ENCODE assay signal across 22 mouse cellular contexts in genomic region chr2:160327716-160328115, GRCm38 (mm10). TPM values are rescaled to one million over a fixed set of nuclear protein-coding genes. Genes with fewer than 3 reads are reported as not detected.
DNase-seq lines count a peak whose midpoint lies in the region; ATAC-seq and TF ChIP-seq lines count a peak whose summit lies in the region.
"Had no signal": no experiment of that assay in that cellular context is flagged by ENCODE, and none has a peak within 500 bp of the region (broad histone marks: within the 10 kb centered on the region; RNA-seq: fewer than 3 reads in every experiment).

No protein-coding gene starts in this region.

- DNase-seq in heart, adult 11 months = no peak
- DNase-seq in liver, postnatal 0 days = no peak
- peak; percentile 83 for DNase-seq in thymus, adult 2 months
- DNase-seq in thymus, postnatal 36 days = peak; percentile 73 to 85
- no peak for DNase-seq in hindbrain, embryonic 14.5 days (ENCODE audit: low spot score)
- no peak for DNase-seq in kidney, postnatal 36 days
- DNase-seq: cerebellum, adult 8-10 months; cerebellum, postnatal 36 days; midbrain, embryonic 14.5 days; retina, postnatal 1 day; right cerebral cortex, postnatal 25 days had no signal

- no peak for ATAC-seq in heart, embryonic 13.5 days (ENCODE audit: extremely low read depth, insufficient number of reproducible peaks, low FRiP score, low TSS enrichment)
- 0 out of 2 replicates have a peak, but pooled peaks have one; percentile 5 for ATAC-seq in liver, embryonic 12.5 days
- no peak for ATAC-seq in liver, postnatal 0 days
- ATAC-seq in hindbrain, embryonic 14.5 days (ENCODE audit: low FRiP score) = no peak
- ATAC-seq: forebrain, embryonic 13.5 days; hindbrain, embryonic 16.5 days had no signal

- peak; percentile 26; the same call in 1 of the 2 replicates for TF ChIP-seq POLR2A in thymus, adult 2 months (IDR thresholded peaks at IDR 0.05; ENCODE audit: control insufficient read depth, extremely low read depth, insufficient read depth, low read length, poor library complexity)

- peaks cover 33% of the 10 kb centered on the region for H3K4me1 ChIP-seq in heart, embryonic 13.5 days
- H3K4me1 ChIP-seq in liver, embryonic 12.5 days = peaks cover 16% of the 10 kb centered on the region
- H3K4me1 ChIP-seq in liver, postnatal 0 days (ENCODE audit: insufficient read depth) = peaks cover 11% of the 10 kb centered on the region; the same call in 1 of the 2 replicates
- peaks cover 38% of the 10 kb centered on the region for H3K4me1 ChIP-seq in thymus, adult 2 months (replicated peaks; ENCODE audit: control insufficient read depth, insufficient read depth, low read length)
- no peaks in the 10 kb centered on the region for H3K4me1 ChIP-seq in hindbrain, embryonic 14.5 days (replicated peaks; ENCODE audit: control insufficient read depth, insufficient read depth, low read length)
- H3K4me1 ChIP-seq: embryonic facial prominence, embryonic 13.5 days had no signal

- 55% methylated on average over 4 of the region's 4 CpGs for WGBS in heart, embryonic 13.5 days
- WGBS in liver, embryonic 12.5 days (ENCODE audit: insufficient replicate concordance) = 50% methylated on average over 4 of the region's 4 CpGs
- 71% methylated on average over 4 of the region's 4 CpGs for whole genome bisulfite sequencing in liver, postnatal 0 days (ENCODE audit: insufficient replicate concordance)
- 4% methylated on average over 4 of the region's 4 CpGs for WGBS in thymus, adult 2 months
- WGBS in hindbrain, embryonic 14.5 days = 91% methylated on average over 4 of the region's 4 CpGs

- peak overlapping the region; percentile 83 for H3K27ac ChIP-seq in heart, embryonic 13.5 days (replicated peaks)
- no peak overlapping the region for H3K27ac ChIP-seq in liver, embryonic 12.5 days
- H3K27ac ChIP-seq in liver, postnatal 0 days (ENCODE audit: low read depth) = no peak overlapping the region
- peak overlapping the region; percentile 95 for H3K27ac ChIP-seq in thymus, adult 2 months (ENCODE audit: control insufficient read depth, insufficient read depth, low read length)
- no peak overlapping the region for H3K27ac ChIP-seq in hindbrain, embryonic 14.5 days
- H3K27ac ChIP-seq: embryonic facial prominence, embryonic 13.5 days; forebrain, embryonic 13.5 days; intestine, embryonic 15.5 days; neural tube, embryonic 12.5 days had no signal

- no peaks in the 10 kb centered on the region for H3K9me3 ChIP-seq in heart, embryonic 13.5 days
- no peaks in the 10 kb centered on the region for H3K9me3 ChIP-seq in liver, embryonic 12.5 days (replicated peaks)
- no peaks in the 10 kb centered on the region for H3K9me3 ChIP-seq in liver, postnatal 0 days (ENCODE audit: low read length)
- no peaks in the 10 kb centered on the region for H3K9me3 ChIP-seq in hindbrain, embryonic 14.5 days (ENCODE audit: control insufficient read depth, low read length)
- H3K9me3 ChIP-seq: embryonic facial prominence, embryonic 13.5 days; forebrain, embryonic 13.5 days; intestine, embryonic 15.5 days; liver, embryonic 13.5 days; neural tube, embryonic 12.5 days had no signal

- no peak for TF ChIP-seq CTCF in liver, postnatal 0 days (IDR thresholded peaks at IDR 0.05; ENCODE audit: low read depth)
- TF ChIP-seq CTCF in thymus, adult 2 months (IDR thresholded peaks at IDR 0.05; ENCODE audit: borderline replicate concordance, control insufficient read depth, extremely low read depth, insufficient read depth, low read length, poor library complexity) = no peak

- TF ChIP-seq EP300 in liver, postnatal 0 days (IDR thresholded peaks at IDR 0.05; ENCODE audit: low read depth) = no peak

- H3K27me3 ChIP-seq in heart, embryonic 13.5 days (replicated peaks) = peaks cover 14% of the 10 kb centered on the region
- no peaks in the 10 kb centered on the region for H3K27me3 ChIP-seq in liver, embryonic 12.5 days (replicated peaks)
- H3K27me3 ChIP-seq in liver, postnatal 0 days (ENCODE audit: insufficient read depth, low read length) = no peaks in the 10 kb centered on the region
- H3K27me3 ChIP-seq in thymus, adult 2 months (ENCODE audit: control insufficient read depth, insufficient read depth, low read length) = no peaks in the 10 kb centered on the region
- no peaks in the 10 kb centered on the region for H3K27me3 ChIP-seq in hindbrain, embryonic 14.5 days (ENCODE audit: control insufficient read depth, insufficient read depth, low read length)
- H3K27me3 ChIP-seq: embryonic facial prominence, embryonic 13.5 days; forebrain, embryonic 13.5 days; intestine, embryonic 15.5 days; liver, embryonic 13.5 days; neural tube, embryonic 12.5 days had no signal

- peak overlapping the region; percentile 56 for H3K4me2 ChIP-seq in heart, embryonic 13.5 days
- H3K4me2 ChIP-seq in liver, embryonic 12.5 days = no peak overlapping the region
- no peak overlapping the region for H3K4me2 ChIP-seq in liver, postnatal 0 days (ENCODE audit: low read depth, low read length)
- H3K4me2 ChIP-seq in hindbrain, embryonic 14.5 days (replicated peaks) = no peak overlapping the region
- H3K4me2 ChIP-seq: embryonic facial prominence, embryonic 13.5 days; forebrain, embryonic 13.5 days; lung, embryonic 14.5 days; neural tube, embryonic 12.5 days had no signal

- H3K36me3 ChIP-seq in heart, embryonic 13.5 days = no peaks in the 10 kb centered on the region
- no peaks in the 10 kb centered on the region for H3K36me3 ChIP-seq in liver, embryonic 12.5 days
- H3K36me3 ChIP-seq in liver, postnatal 0 days (replicated peaks; ENCODE audit: insufficient read depth, low read length) = no peaks in the 10 kb centered on the region
- H3K36me3 ChIP-seq in thymus, adult 2 months (ENCODE audit: control insufficient read depth, insufficient read depth, low read length) = no peaks in the 10 kb centered on the region
- H3K36me3 ChIP-seq in hindbrain, embryonic 14.5 days (replicated peaks; ENCODE audit: control insufficient read depth, insufficient read depth) = no peaks in the 10 kb centered on the region
- H3K36me3 ChIP-seq: embryonic facial prominence, embryonic 13.5 days; intestine, embryonic 15.5 days; liver, embryonic 13.5 days; neural tube, embryonic 12.5 days had no signal

- no peak overlapping the region for H3K4me3 ChIP-seq in heart, embryonic 13.5 days
- H3K4me3 ChIP-seq in liver, embryonic 12.5 days = no peak overlapping the region
- no peak overlapping the region for H3K4me3 ChIP-seq in liver, postnatal 0 days (ENCODE audit: low read depth, low read length)
- H3K4me3 ChIP-seq in thymus, adult 2 months (ENCODE audit: control insufficient read depth, insufficient read depth, low read length) = no peak overlapping the region
- no peak overlapping the region for H3K4me3 ChIP-seq in hindbrain, embryonic 14.5 days (replicated peaks; ENCODE audit: low read length)
- H3K4me3 ChIP-seq: embryonic facial prominence, embryonic 13.5 days; forebrain, embryonic 13.5 days; intestine, embryonic 15.5 days; neural tube, embryonic 12.5 days had no signal

- no peak overlapping the region for H3K9ac ChIP-seq in heart, embryonic 13.5 days
- no peak overlapping the region for H3K9ac ChIP-seq in liver, embryonic 12.5 days
- H3K9ac ChIP-seq in liver, postnatal 0 days (replicated peaks) = no peak overlapping the region
- no peak overlapping the region for H3K9ac ChIP-seq in hindbrain, embryonic 14.5 days
- H3K9ac ChIP-seq: embryonic facial prominence, embryonic 13.5 days; forebrain, embryonic 13.5 days; intestine, embryonic 15.5 days; liver, embryonic 13.5 days; lung, embryonic 14.5 days; neural tube, embryonic 12.5 days had no signal

RNA-seq across cellular contexts. Expression of gene Gm826, which starts 6.2 kb away (rescaled TPM):
- 16.5 and 21.8 TPM in 2 replicates for polyA plus RNA-seq in heart, embryonic 13.5 days (2015; fragmentation: Nextera tagmentation; extraction: Ambion mirVana)
- polyA plus RNA-seq in liver, embryonic 12.5 days (2016; fragmentation: Nextera tagmentation; extraction: Ambion mirVana) = 6.1 and 8.2 TPM in 2 replicates
- polyA plus RNA-seq in liver, postnatal 0 days (2015; fragmentation: Nextera tagmentation; extraction: Ambion mirVana) = 1.2 and 1.6 TPM in 2 replicates
- 0.29 and 0.44 TPM in 2 replicates for polyA plus RNA-seq in thymus, adult 2 months (2012; rRNA removed)
- polyA plus RNA-seq in hindbrain, embryonic 14.5 days (2014; fragmentation: Nextera tagmentation; extraction: Ambion mirVana) = 0.36 TPM in 1 of 2 replicates, not detected in the other
- polyA plus RNA-seq: brain, embryonic 14.5 days; embryonic facial prominence, embryonic 13.5 days; erythroblast, embryonic 14.5 days; forebrain, embryonic 13.5 days; hindbrain, embryonic 16.5 days had no signal

RNA-seq across cellular contexts. Expression of gene Mafb, which starts 39.1 kb away (rescaled TPM):
- 5.1 and 5.3 TPM in 2 replicates for polyA plus RNA-seq in heart, embryonic 13.5 days (2015; fragmentation: Nextera tagmentation; extraction: Ambion mirVana)
- polyA plus RNA-seq in liver, embryonic 12.5 days (2016; fragmentation: Nextera tagmentation; extraction: Ambion mirVana) = 3.0 and 3.1 TPM in 2 replicates
- 9.2 and 11.6 TPM in 2 replicates for polyA plus RNA-seq in liver, postnatal 0 days (2015; fragmentation: Nextera tagmentation; extraction: Ambion mirVana)
- 18.3 and 22.3 TPM in 2 replicates for polyA plus RNA-seq in thymus, adult 2 months (2012; rRNA removed)
- 25.1 and 29.0 TPM in 2 replicates for polyA plus RNA-seq in hindbrain, embryonic 14.5 days (2014; fragmentation: Nextera tagmentation; extraction: Ambion mirVana)

Comparison
In these comparisons a context has a peak if more than half of its experiments do, and no peak if none do; other contexts are left out.
1. H3K27ac ChIP-seq: peak in heart, embryonic 13.5 days (single experiment) and thymus, adult 2 months (single experiment); none in liver, embryonic 12.5 days (single experiment), liver, postnatal 0 days (single experiment) and hindbrain, embryonic 14.5 days (single experiment).
2. DNase-seq: peak in thymus, adult 2 months (single experiment) and thymus, postnatal 36 days (2 of 2); none in heart, adult 11 months (single experiment), liver, postnatal 0 days (single experiment), hindbrain, embryonic 14.5 days (single experiment) and kidney, postnatal 36 days (0 of 2).